Mouse (Mus musculus): ENCODE measurements at regions not wholly inside any gene's neighbourhood (a gene's known extent, or its start where the extent isn't known, plus 50 kb on each side); places are given as distances from the start of the nearest gene placed in this dataset.

- H3K27me3 ChIP-seq (ENCODE audit: insufficient read depth, low read length) = no peaks in the 10 kb centered on the region
- 33% methylated on average over 7 of the region's 7 CpGs for WGBS
- H3K9me3 ChIP-seq (ENCODE audit: low read length) = no peaks in the 10 kb centered on the region
- peaks cover 5% of the 10 kb centered on the region; the same call in 1 of the 2 replicates for H3K4me1 ChIP-seq (ENCODE audit: insufficient read depth, low read length)
- H3K27ac ChIP-seq (ENCODE audit: low read length) = peak overlapping the region; percentile 59
- no peak overlapping the region for H3K4me2 ChIP-seq (replicated peaks; ENCODE audit: low read depth, low read length)
- H3K9ac ChIP-seq (replicated peaks; ENCODE audit: low read length) = no peak overlapping the region
- ATAC-seq (ENCODE audit: low FRiP score, low TSS enrichment) = peak; percentile 98
- no peak overlapping the region for H3K4me3 ChIP-seq (ENCODE audit: low read length)
- H3K36me3 ChIP-seq (ENCODE audit: insufficient read depth, low read length) = no peaks in the 10 kb centered on the region
These were observed 514.0 kb upstream of the Epha7 start for GRCm38 (mm10) chr4:28298911-28299353.

- H3K4me1 ChIP-seq (ENCODE audit: insufficient read depth, low read length) = peaks cover 5% of the 10 kb centered on the region; the same call in 1 of the 2 replicates
- H3K4me2 ChIP-seq (replicated peaks; ENCODE audit: low read depth, low read length) = no peak overlapping the region
- WGBS = 61% methylated on average over 13 of the region's 13 CpGs
- H3K4me3 ChIP-seq (ENCODE audit: low read length) = no peak overlapping the region
- no peak overlapping the region for H3K27ac ChIP-seq (ENCODE audit: low read length)
- H3K36me3 ChIP-seq (ENCODE audit: insufficient read depth, low read length) = no peaks in the 10 kb centered on the region
- no peaks in the 10 kb centered on the region for H3K27me3 ChIP-seq (ENCODE audit: insufficient read depth, low read length)
- ATAC-seq (ENCODE audit: low FRiP score, low TSS enrichment) = no peak
- H3K9me3 ChIP-seq (ENCODE audit: low read length) = no peaks in the 10 kb centered on the region
- no peak overlapping the region for H3K9ac ChIP-seq (replicated peaks; ENCODE audit: low read length)
These were observed 512.9 kb upstream of the Epha7 start for GRCm38 (mm10) chr4:28300018-28300440.

- Histone ChIP-seq H3K4me1 (ENCODE audit: insufficient read depth, low read length) (peaks cover 5% of the 10 kb centered on the region; the same call in 1 of the 2 replicates), H3K27me3 (ENCODE audit: insufficient read depth, low read length) (no peaks in the 10 kb centered on the region), H3K9me3 (ENCODE audit: low read length) (no peaks in the 10 kb centered on the region), H3K4me3 (ENCODE audit: low read length) (no peak overlapping the region), H3K4me2 (replicated peaks; ENCODE audit: low read depth, low read length) (no peak overlapping the region), H3K27ac (ENCODE audit: low read length) (no peak overlapping the region), H3K9ac (replicated peaks; ENCODE audit: low read length) (no peak overlapping the region), H3K36me3 (ENCODE audit: insufficient read depth, low read length) (no peaks in the 10 kb centered on the region)
- 92% methylated on average over 1 of the region's 1 CpGs for WGBS
- ATAC-seq (ENCODE audit: low FRiP score, low TSS enrichment) = no peak
These were observed 511.2 kb upstream of the Epha7 start for GRCm38 (mm10) chr4:28301686-28302085.

- no peak overlapping the region for H3K4me2 ChIP-seq (replicated peaks; ENCODE audit: low read depth, low read length)
- no peaks in the 10 kb centered on the region for H3K36me3 ChIP-seq (ENCODE audit: insufficient read depth, low read length)
- no peaks in the 10 kb centered on the region for H3K4me1 ChIP-seq (ENCODE audit: insufficient read depth, low read length)
- peaks cover 3% of the 10 kb centered on the region; the same call in 1 of the 2 replicates for H3K9me3 ChIP-seq (ENCODE audit: low read length)
- ATAC-seq (ENCODE audit: low FRiP score, low TSS enrichment) = no peak
- H3K9ac ChIP-seq (replicated peaks; ENCODE audit: low read length) = no peak overlapping the region
- H3K4me3 ChIP-seq (ENCODE audit: low read length) = no peak overlapping the region
- H3K27me3 ChIP-seq (ENCODE audit: insufficient read depth, low read length) = no peaks in the 10 kb centered on the region
- 86% methylated on average over 1 of the region's 1 CpGs for WGBS
- no peak overlapping the region for H3K27ac ChIP-seq (ENCODE audit: low read length)
These were observed 481.9 kb upstream of the Epha7 start for GRCm38 (mm10) chr4:28331036-28331435.

- no peaks in the 10 kb centered on the region for H3K4me1 ChIP-seq (ENCODE audit: insufficient read depth, low read length)
- H3K27me3 ChIP-seq (ENCODE audit: insufficient read depth, low read length) = no peaks in the 10 kb centered on the region
- no peak overlapping the region for H3K4me3 ChIP-seq (ENCODE audit: low read length)
- no peak overlapping the region for H3K27ac ChIP-seq (ENCODE audit: low read length)
- H3K4me2 ChIP-seq (replicated peaks; ENCODE audit: low read depth, low read length) = no peak overlapping the region
- WGBS = 77% methylated on average over 1 of the region's 1 CpGs
- no peaks in the 10 kb centered on the region for H3K36me3 ChIP-seq (ENCODE audit: insufficient read depth, low read length)
- no peak for ATAC-seq (ENCODE audit: low FRiP score, low TSS enrichment)
- H3K9ac ChIP-seq (replicated peaks; ENCODE audit: low read length) = no peak overlapping the region
- H3K9me3 ChIP-seq (ENCODE audit: low read length) = no peaks in the 10 kb centered on the region
These were observed 448.4 kb upstream of the Epha7 start for GRCm38 (mm10) chr4:28364566-28364965.

- no peak overlapping the region for H3K27ac ChIP-seq (ENCODE audit: low read length)
- H3K4me3 ChIP-seq (ENCODE audit: low read length) = no peak overlapping the region
- H3K9me3 ChIP-seq (ENCODE audit: low read length) = no peaks in the 10 kb centered on the region
- no peaks in the 10 kb centered on the region for H3K36me3 ChIP-seq (ENCODE audit: insufficient read depth, low read length)
- H3K27me3 ChIP-seq (ENCODE audit: insufficient read depth, low read length) = no peaks in the 10 kb centered on the region
- ATAC-seq (ENCODE audit: low FRiP score, low TSS enrichment) = no peak
- 0 out of 2 replicates have a peak, but pooled peaks cover 2% of the 10 kb centered on the region for H3K4me1 ChIP-seq (ENCODE audit: insufficient read depth, low read length)
- H3K9ac ChIP-seq (replicated peaks; ENCODE audit: low read length) = no peak overlapping the region
- no peak overlapping the region for H3K4me2 ChIP-seq (replicated peaks; ENCODE audit: low read depth, low read length)
These were observed 435.8 kb upstream of the Epha7 start for GRCm38 (mm10) chr4:28377087-28377486.

- Histone ChIP-seq H3K4me3 (ENCODE audit: low read length) (no peak overlapping the region), H3K27me3 (ENCODE audit: insufficient read depth, low read length) (no peaks in the 10 kb centered on the region), H3K9ac (replicated peaks; ENCODE audit: low read length) (no peak overlapping the region), H3K4me2 (replicated peaks; ENCODE audit: low read depth, low read length) (no peak overlapping the region), H3K36me3 (ENCODE audit: insufficient read depth, low read length) (no peaks in the 10 kb centered on the region), H3K9me3 (ENCODE audit: low read length) (no peaks in the 10 kb centered on the region), H3K4me1 (ENCODE audit: insufficient read depth, low read length) (0 out of 2 replicates have a peak, but pooled peaks cover 2% of the 10 kb centered on the region), H3K27ac (ENCODE audit: low read length) (no peak overlapping the region)
- ATAC-seq (ENCODE audit: low FRiP score, low TSS enrichment) = peak; percentile 92
- 0% methylated on average over 1 of the region's 1 CpGs for WGBS
These were observed 434.3 kb upstream of the Epha7 start for GRCm38 (mm10) chr4:28378661-28379060.

- H3K9ac ChIP-seq (replicated peaks; ENCODE audit: low read length) = no peak overlapping the region
- 60% methylated on average over 1 of the region's 1 CpGs for WGBS
- H3K4me1 ChIP-seq (ENCODE audit: insufficient read depth, low read length) = no peaks in the 10 kb centered on the region
- no peaks in the 10 kb centered on the region for H3K9me3 ChIP-seq (ENCODE audit: low read length)
- H3K4me2 ChIP-seq (replicated peaks; ENCODE audit: low read depth, low read length) = no peak overlapping the region
- H3K4me3 ChIP-seq (ENCODE audit: low read length) = no peak overlapping the region
- ATAC-seq (ENCODE audit: low FRiP score, low TSS enrichment) = no peak
- H3K27me3 ChIP-seq (ENCODE audit: insufficient read depth, low read length) = no peaks in the 10 kb centered on the region
- no peaks in the 10 kb centered on the region for H3K36me3 ChIP-seq (ENCODE audit: insufficient read depth, low read length)
- H3K27ac ChIP-seq (ENCODE audit: low read length) = no peak overlapping the region
These were observed 388.6 kb upstream of the Epha7 start for GRCm38 (mm10) chr4:28424341-28424740.

- no peaks in the 10 kb centered on the region for H3K4me1 ChIP-seq (ENCODE audit: insufficient read depth, low read length)
- 62% methylated on average over 1 of the region's 1 CpGs for WGBS
- no peak for ATAC-seq (ENCODE audit: low FRiP score, low TSS enrichment)
- H3K27me3 ChIP-seq (ENCODE audit: insufficient read depth, low read length) = no peaks in the 10 kb centered on the region
- H3K9me3 ChIP-seq (ENCODE audit: low read length) = no peaks in the 10 kb centered on the region
- no peak overlapping the region for H3K27ac ChIP-seq (ENCODE audit: low read length)
- H3K4me3 ChIP-seq (ENCODE audit: low read length) = no peak overlapping the region
- no peak overlapping the region for H3K4me2 ChIP-seq (replicated peaks; ENCODE audit: low read depth, low read length)
- H3K36me3 ChIP-seq (ENCODE audit: insufficient read depth, low read length) = no peaks in the 10 kb centered on the region
- no peak overlapping the region for H3K9ac ChIP-seq (replicated peaks; ENCODE audit: low read length)
These were observed 372.8 kb upstream of the Epha7 start for GRCm38 (mm10) chr4:28440161-28440560.

- H3K9me3 ChIP-seq (ENCODE audit: low read length) = no peaks in the 10 kb centered on the region
- no peak overlapping the region for H3K4me2 ChIP-seq (replicated peaks; ENCODE audit: low read depth, low read length)
- H3K4me3 ChIP-seq (ENCODE audit: low read length) = no peak overlapping the region
- H3K9ac ChIP-seq (replicated peaks; ENCODE audit: low read length) = no peak overlapping the region
- no peak for ATAC-seq (ENCODE audit: low FRiP score, low TSS enrichment)
- no peaks in the 10 kb centered on the region for H3K4me1 ChIP-seq (ENCODE audit: insufficient read depth, low read length)
- no peaks in the 10 kb centered on the region for H3K36me3 ChIP-seq (ENCODE audit: insufficient read depth, low read length)
- no peak overlapping the region for H3K27ac ChIP-seq (ENCODE audit: low read length)
- 81% methylated on average over 1 of the region's 1 CpGs for WGBS
- no peaks in the 10 kb centered on the region for H3K27me3 ChIP-seq (ENCODE audit: insufficient read depth, low read length)
These were observed 359.8 kb upstream of the Epha7 start for GRCm38 (mm10) chr4:28453111-28453510.
